Mouse (Mus musculus) small intestine, adult 2 months (tissue): ENCODE results near the gene Trpm4.

Experiments
- CTCF ChIP-seq: fragments of 200-500 bp; IDR thresholded peaks from 2 replicates; pipeline ENCODE4 v1.5.1; 2012; ENCODE audit warnings: low read depth, mild to moderate bottlenecking, control low read depth, inconsistent platforms, low read length, moderate library complexity, mixed read lengths; ENCODE audit not compliant: insufficient replicate concordance, insufficient read length; ENCODE audit errors: extremely low read depth
- POLR2A ChIP-seq: fragments of 200-500 bp; IDR thresholded peaks from 2 replicates; pipeline ENCODE4 v1.6.1; 2012; ENCODE audit warnings: low read depth, mild to moderate bottlenecking, control low read depth, inconsistent platforms, low read length, moderate library complexity

DNA sequence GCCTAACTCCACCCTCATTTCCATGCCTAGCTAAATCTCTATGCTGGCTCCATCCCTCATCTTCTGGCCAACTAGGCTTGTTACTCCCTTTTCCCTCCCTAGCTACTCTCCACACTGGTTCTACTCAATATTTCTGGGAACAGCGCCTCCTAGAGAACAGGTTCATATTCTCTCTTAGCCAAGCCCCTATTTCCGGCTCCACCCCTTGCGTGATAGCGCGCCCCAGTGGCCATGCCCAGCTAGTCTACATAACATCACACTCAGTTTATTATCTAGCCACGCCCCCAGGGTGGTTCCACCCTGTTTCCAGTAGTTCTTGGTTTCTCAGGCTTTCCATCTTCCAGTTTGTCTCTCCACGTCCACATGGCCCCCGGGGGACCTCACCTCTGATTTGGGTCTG, 7.7 kb upstream of the Trpm4 start:
- peak; percentile 87; the same call in 1 of the 2 replicates for TF ChIP-seq CTCF
- TF ChIP-seq POLR2A = no peak
